Mouse (Mus musculus): ENCODE measurements at regions not wholly inside any gene's neighbourhood (a gene's known extent, or its start where the extent isn't known, plus 50 kb on each side); places are given as distances from the start of the nearest gene placed in this dataset.

DNA sequence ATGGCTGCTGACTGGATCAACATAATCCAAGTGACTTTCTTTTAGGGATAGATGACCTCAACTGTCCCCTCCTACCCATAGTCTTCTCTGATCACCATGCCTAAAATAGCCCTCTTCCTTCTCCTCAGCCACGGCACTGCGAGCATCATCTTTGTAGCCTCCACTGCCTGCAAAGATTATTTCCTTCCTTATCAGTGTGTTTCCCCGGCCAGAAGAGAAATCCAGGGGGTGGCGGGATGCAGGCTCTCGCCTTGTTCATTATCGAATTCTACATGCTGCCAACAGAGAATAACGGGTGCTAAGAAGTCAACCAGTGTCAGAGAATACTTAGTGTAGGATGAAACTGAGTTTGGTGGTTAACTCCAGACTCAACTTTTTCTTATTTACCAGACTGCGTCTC is 180.0 kb upstream of the Ccdc122 start:
- Histone ChIP-seq H3K27ac (replicated peaks) (0 out of 2 replicates have a peak overlapping the region, but pooled peaks have one; percentile 24), H3K36me3 (replicated peaks) (no peaks in the 10 kb centered on the region), H3K4me1 (peaks cover 22% of the 10 kb centered on the region), H3K4me3 (no peak overlapping the region), H3K27me3 (replicated peaks; ENCODE audit: low read depth, poor library complexity, severe bottlenecking) (no peaks in the 10 kb centered on the region), H3K9me3 (no peaks in the 10 kb centered on the region)
- no peak for DNase-seq (ENCODE audit: low spot score)
- 83% methylated on average over 8 of the region's 8 CpGs for WGBS

DNA sequence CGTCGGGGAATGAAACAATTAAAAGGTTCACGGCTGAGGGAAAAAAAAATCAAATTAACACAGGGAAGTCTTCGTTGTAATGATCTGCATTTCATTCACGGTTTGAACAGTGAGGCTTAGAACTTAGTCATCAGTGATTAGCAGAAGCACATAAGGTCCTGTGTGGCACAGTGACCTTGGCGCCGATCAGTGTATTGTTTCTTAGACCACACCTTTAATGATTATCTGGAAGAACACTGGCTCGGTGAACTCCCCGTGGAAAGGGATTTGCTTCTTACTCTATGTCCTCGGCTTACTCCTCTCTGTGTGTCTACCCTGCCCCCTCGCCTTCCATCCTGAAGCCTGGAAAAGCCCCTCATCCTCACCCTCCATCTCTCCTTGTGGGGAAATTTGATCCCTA is 181.6 kb upstream of the Ccdc122 start:
- WGBS = 80% methylated on average over 11 of the region's 11 CpGs
- Histone ChIP-seq H3K36me3 (replicated peaks) (no peaks in the 10 kb centered on the region), H3K4me1 (peaks cover 28% of the 10 kb centered on the region), H3K27ac (replicated peaks) (no peak overlapping the region), H3K9me3 (no peaks in the 10 kb centered on the region), H3K4me3 (no peak overlapping the region), H3K27me3 (replicated peaks; ENCODE audit: low read depth, poor library complexity, severe bottlenecking) (no peaks in the 10 kb centered on the region)
- no peak for DNase-seq (ENCODE audit: low spot score)

GRCm38 (mm10) chr14:76851473-76852214 is 184.9 kb upstream of the Ccdc122 start:
- no peak for DNase-seq (ENCODE audit: low spot score)
- H3K4me1 ChIP-seq = peaks cover 14% of the 10 kb centered on the region
- no peak overlapping the region for H3K27ac ChIP-seq (replicated peaks)
- no peaks in the 10 kb centered on the region for H3K36me3 ChIP-seq (replicated peaks)
- no peaks in the 10 kb centered on the region for H3K9me3 ChIP-seq
- 81% methylated on average over 10 of the region's 10 CpGs for WGBS
- no peak overlapping the region for H3K4me3 ChIP-seq
- H3K27me3 ChIP-seq (replicated peaks; ENCODE audit: low read depth, poor library complexity, severe bottlenecking) = no peaks in the 10 kb centered on the region

DNA sequence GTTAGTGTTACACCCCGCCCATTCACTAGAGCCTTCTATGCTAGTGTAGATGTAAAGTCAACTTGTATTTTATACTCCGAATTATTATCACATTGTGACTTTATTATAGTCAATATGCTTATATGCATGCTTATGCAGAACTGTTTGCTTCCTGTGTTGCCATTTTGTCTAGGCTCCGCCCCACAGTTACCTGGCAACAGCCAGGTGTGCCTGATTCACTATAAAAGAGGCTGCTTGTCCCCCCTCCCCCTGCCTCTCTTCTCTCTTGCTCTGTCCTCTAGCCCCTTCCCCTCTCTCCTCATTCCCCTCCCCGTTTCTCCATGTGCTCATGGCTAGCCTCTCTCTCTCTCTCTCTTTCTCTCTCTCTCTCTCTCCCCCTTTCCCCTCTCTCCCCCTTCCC is 185.9 kb upstream of the Ccdc122 start:
- Histone ChIP-seq H3K27me3 (replicated peaks; ENCODE audit: low read depth, poor library complexity, severe bottlenecking) (no peaks in the 10 kb centered on the region), H3K4me1 (peaks cover 14% of the 10 kb centered on the region), H3K9me3 (no peaks in the 10 kb centered on the region), H3K4me3 (no peak overlapping the region), H3K27ac (replicated peaks) (no peak overlapping the region), H3K36me3 (replicated peaks) (no peaks in the 10 kb centered on the region)
- no peak for DNase-seq (ENCODE audit: low spot score)
- 85% methylated on average over 4 of the region's 4 CpGs for WGBS

GRCm38 (mm10) chr14:76850051-76850450 is 186.5 kb upstream of the Ccdc122 start:
- Histone ChIP-seq H3K4me3 (no peak overlapping the region), H3K36me3 (replicated peaks) (no peaks in the 10 kb centered on the region), H3K27me3 (replicated peaks; ENCODE audit: low read depth, poor library complexity, severe bottlenecking) (no peaks in the 10 kb centered on the region), H3K4me1 (peaks cover 9% of the 10 kb centered on the region), H3K27ac (replicated peaks) (no peak overlapping the region), H3K9me3 (no peaks in the 10 kb centered on the region)
- 38% methylated on average over 13 of the region's 13 CpGs for WGBS
- no peak for DNase-seq (ENCODE audit: low spot score)

DNA sequence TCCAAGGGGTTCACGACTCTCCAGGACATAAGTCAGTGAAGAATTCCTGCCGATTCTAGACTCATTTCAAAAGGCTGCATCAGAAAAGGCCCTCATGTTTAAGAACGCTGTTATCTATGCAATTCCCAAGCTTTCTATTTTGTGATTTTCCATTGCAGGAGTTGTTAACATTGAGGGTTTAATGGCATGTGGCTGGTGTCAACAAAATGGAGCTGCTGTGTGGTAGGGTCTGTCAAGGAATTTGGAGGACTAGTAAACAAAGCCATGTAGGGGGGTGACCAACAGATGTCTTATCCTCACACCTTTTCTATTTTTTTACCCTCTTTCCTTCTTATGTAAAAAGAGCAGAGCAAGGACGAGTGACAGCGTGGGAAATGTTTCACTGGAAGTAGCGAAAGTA is 186.9 kb upstream of the Ccdc122 start:
- Histone ChIP-seq H3K4me1 (peaks cover 8% of the 10 kb centered on the region), H3K4me3 (no peak overlapping the region), H3K27me3 (replicated peaks; ENCODE audit: low read depth, poor library complexity, severe bottlenecking) (no peaks in the 10 kb centered on the region), H3K9me3 (no peaks in the 10 kb centered on the region), H3K36me3 (replicated peaks) (no peaks in the 10 kb centered on the region), H3K27ac (replicated peaks) (no peak overlapping the region)
- WGBS = 70% methylated on average over 6 of the region's 6 CpGs
- DNase-seq (ENCODE audit: low spot score) = no peak

GRCm38 (mm10) chr14:76849071-76849470 is 187.5 kb upstream of the Ccdc122 start:
- WGBS = 72% methylated on average over 3 of the region's 3 CpGs
- H3K27ac ChIP-seq (replicated peaks) = no peak overlapping the region
- no peaks in the 10 kb centered on the region for H3K36me3 ChIP-seq (replicated peaks)
- no peaks in the 10 kb centered on the region for H3K27me3 ChIP-seq (replicated peaks; ENCODE audit: low read depth, poor library complexity, severe bottlenecking)
- H3K4me1 ChIP-seq = peaks cover 8% of the 10 kb centered on the region
- no peaks in the 10 kb centered on the region for H3K9me3 ChIP-seq
- DNase-seq (ENCODE audit: low spot score) = no peak
- no peak overlapping the region for H3K4me3 ChIP-seq

GRCm38 (mm10) chr14:76845706-76846105 is 190.9 kb upstream of the Ccdc122 start:
- Histone ChIP-seq H3K4me3 (no peak overlapping the region), H3K27ac (replicated peaks) (no peak overlapping the region), H3K36me3 (replicated peaks) (no peaks in the 10 kb centered on the region), H3K27me3 (replicated peaks; ENCODE audit: low read depth, poor library complexity, severe bottlenecking) (no peaks in the 10 kb centered on the region), H3K9me3 (no peaks in the 10 kb centered on the region), H3K4me1 (peaks cover 5% of the 10 kb centered on the region; the same call in 1 of the 2 replicates)
- DNase-seq (ENCODE audit: low spot score) = no peak
- WGBS = 77% methylated on average over 3 of the region's 3 CpGs

GRCm38 (mm10) chr14:76844717-76845116 is 191.9 kb upstream of the Ccdc122 start:
- no peaks in the 10 kb centered on the region for H3K9me3 ChIP-seq
- H3K36me3 ChIP-seq (replicated peaks) = no peaks in the 10 kb centered on the region
- DNase-seq (ENCODE audit: low spot score) = no peak
- no peak overlapping the region for H3K4me3 ChIP-seq
- no peaks in the 10 kb centered on the region for H3K27me3 ChIP-seq (replicated peaks; ENCODE audit: low read depth, poor library complexity, severe bottlenecking)
- no peak overlapping the region for H3K27ac ChIP-seq (replicated peaks)
- WGBS = 91% methylated on average over 1 of the region's 1 CpGs
- H3K4me1 ChIP-seq = no peaks in the 10 kb centered on the region

GRCm38 (mm10) chr14:76837583-76838220 is 198.9 kb upstream of the Ccdc122 start:
- no peaks in the 10 kb centered on the region for H3K36me3 ChIP-seq (replicated peaks)
- H3K9me3 ChIP-seq = no peaks in the 10 kb centered on the region
- H3K27ac ChIP-seq (replicated peaks) = no peak overlapping the region
- WGBS = 91% methylated on average over 5 of the region's 5 CpGs
- H3K27me3 ChIP-seq (replicated peaks; ENCODE audit: low read depth, poor library complexity, severe bottlenecking) = no peaks in the 10 kb centered on the region
- H3K4me1 ChIP-seq = 0 out of 2 replicates have a peak, but pooled peaks cover 4% of the 10 kb centered on the region
- DNase-seq (ENCODE audit: low spot score) = no peak
- no peak overlapping the region for H3K4me3 ChIP-seq

DNA sequence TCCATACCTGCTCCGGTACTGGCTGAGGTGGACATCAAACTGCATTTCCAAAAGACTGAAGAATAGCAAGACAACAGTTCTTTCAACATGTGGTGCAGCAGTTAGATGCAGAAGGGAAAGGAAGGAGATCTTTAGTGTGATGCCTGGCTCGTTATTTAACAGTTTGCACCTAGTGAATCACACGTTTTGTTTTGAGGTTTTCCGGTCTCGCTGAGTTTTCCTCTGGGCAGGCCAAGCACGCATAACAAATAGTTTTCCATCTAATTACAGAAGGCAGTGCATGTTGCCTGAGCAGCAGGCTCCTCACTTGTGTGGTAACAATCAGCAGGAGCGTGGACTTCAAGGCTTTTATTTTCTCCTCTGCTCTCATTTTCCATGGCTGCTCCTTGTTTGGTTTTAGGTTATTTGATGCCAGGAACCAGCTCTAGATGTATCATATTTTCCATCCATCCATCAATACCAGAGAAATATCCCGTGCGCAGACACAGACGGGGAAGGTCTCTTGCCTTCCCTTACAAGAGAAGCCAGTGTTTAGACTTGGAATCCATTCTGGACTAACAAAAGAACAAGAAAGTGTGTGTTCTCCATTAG is 199.6 kb upstream of the Ccdc122 start:
- Histone ChIP-seq H3K27me3 (replicated peaks; ENCODE audit: low read depth, poor library complexity, severe bottlenecking) (no peaks in the 10 kb centered on the region), H3K36me3 (replicated peaks) (no peaks in the 10 kb centered on the region), H3K27ac (replicated peaks) (no peak overlapping the region), H3K4me3 (no peak overlapping the region), H3K4me1 (0 out of 2 replicates have a peak, but pooled peaks cover 4% of the 10 kb centered on the region), H3K9me3 (no peaks in the 10 kb centered on the region)
- DNase-seq (ENCODE audit: low spot score) = no peak
- 73% methylated on average over 10 of the region's 10 CpGs for WGBS

- Histone ChIP-seq H3K27me3 (replicated peaks; ENCODE audit: low read depth, poor library complexity, severe bottlenecking) (no peaks in the 10 kb centered on the region), H3K4me3 (no peak overlapping the region), H3K9me3 (no peaks in the 10 kb centered on the region), H3K4me1 (0 out of 2 replicates have a peak, but pooled peaks cover 4% of the 10 kb centered on the region), H3K36me3 (replicated peaks) (no peaks in the 10 kb centered on the region), H3K27ac (replicated peaks) (no peak overlapping the region)
- WGBS = 91% methylated on average over 2 of the region's 2 CpGs
- DNase-seq (ENCODE audit: low spot score) = no peak
Measured at GRCm38 (mm10) chr14:76836271-76836670, 200.3 kb upstream of the Ccdc122 start.

DNA sequence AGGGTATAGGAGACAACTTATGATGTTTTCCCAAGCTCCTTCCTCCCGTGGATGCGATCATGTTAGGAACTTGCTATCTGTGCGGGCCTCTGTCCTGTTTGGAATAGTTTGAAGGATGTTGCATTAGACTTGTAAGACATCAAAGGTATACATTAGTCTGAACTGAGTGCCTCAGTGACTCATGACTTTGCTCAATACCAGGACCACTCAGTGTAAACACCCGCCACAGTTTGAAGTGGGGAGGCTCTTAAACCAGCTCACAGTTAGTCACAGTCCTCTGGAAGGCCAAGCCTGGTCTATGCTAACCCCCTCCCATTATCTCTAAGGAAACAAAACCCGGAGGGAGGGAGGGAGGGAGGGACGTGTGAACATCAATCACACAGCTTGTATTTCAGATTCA is 202.5 kb upstream of the Ccdc122 start:
- Histone ChIP-seq H3K4me1 (0 out of 2 replicates have a peak, but pooled peaks cover 4% of the 10 kb centered on the region), H3K27me3 (replicated peaks; ENCODE audit: low read depth, poor library complexity, severe bottlenecking) (no peaks in the 10 kb centered on the region), H3K27ac (replicated peaks) (no peak overlapping the region), H3K4me3 (no peak overlapping the region), H3K36me3 (replicated peaks) (no peaks in the 10 kb centered on the region), H3K9me3 (no peaks in the 10 kb centered on the region)
- no peak for DNase-seq (ENCODE audit: low spot score)
- WGBS = 74% methylated on average over 6 of the region's 6 CpGs
